Mouse (Mus musculus) spleen, adult 2 months (tissue): ENCODE measurements around the gene Lap3.

Experiments
- CTCF ChIP-seq: fragments of 200-500 bp; IDR thresholded peaks from 2 replicates; pipeline ENCODE4 v1.5.1; 2011; ENCODE audit warnings: mild to moderate bottlenecking, inconsistent platforms; ENCODE audit not compliant: insufficient read depth, insufficient read length, insufficient replicate concordance; ENCODE audit errors: extremely low read depth
- POLR2A ChIP-seq: fragments of 200-500 bp; IDR thresholded peaks from 2 replicates; pipeline ENCODE4 v1.6.1; 2011; ENCODE audit warnings: low read depth, low read length, inconsistent platforms

DNA sequence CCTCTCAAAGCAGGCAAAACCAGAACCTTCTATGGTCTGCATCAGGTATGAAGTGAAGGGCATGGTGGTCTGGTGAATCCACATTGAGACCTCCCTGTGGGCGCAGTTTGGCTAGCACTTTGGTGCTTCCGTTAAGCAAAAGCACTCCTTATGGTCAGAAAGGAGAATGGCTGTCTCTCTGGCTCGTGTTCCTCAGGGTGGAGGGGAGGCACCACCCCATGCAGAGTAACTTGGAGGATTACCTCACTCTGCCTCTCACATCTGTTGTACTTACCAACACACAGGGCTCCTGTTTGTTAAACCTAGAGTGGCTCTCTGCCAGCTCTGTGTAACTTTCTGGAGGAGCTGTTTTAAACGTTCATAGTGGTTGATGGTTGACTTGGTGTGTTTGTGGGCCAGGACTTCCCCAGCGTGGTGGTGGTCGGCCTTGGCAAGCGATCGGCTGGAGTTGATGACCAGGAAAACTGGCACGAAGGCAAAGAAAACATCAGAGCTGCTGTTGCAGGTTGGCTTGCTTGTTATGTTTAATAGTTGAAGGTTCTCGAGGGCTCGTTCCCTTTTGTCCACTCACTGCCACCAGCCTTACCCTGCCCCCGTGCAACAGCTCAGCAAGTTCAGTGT lies 3.9 kb downstream of the Lap3 start:
- TF ChIP-seq CTCF (no peak), POLR2A (no peak)
